Mouse (Mus musculus) effector memory CD4-positive, alpha-beta T cell, adult 7 months (primary cell): ENCODE results near the gene Mcpt4. TPM values are rescaled to one million over a fixed set of nuclear protein-coding genes. Genes with fewer than 3 reads are reported as not detected.

Experiments
- polyA plus RNA-seq: library from polyadenylated mRNA; unstranded; fragments of 100-300 nt; shearing (Covaris generic); gene quantifications from one replicate; pipeline ENCODE4 v1.2.1, GENCODE M21; 2017

The Mcpt4 gene
- polyA plus RNA-seq = not detected

DNA sequence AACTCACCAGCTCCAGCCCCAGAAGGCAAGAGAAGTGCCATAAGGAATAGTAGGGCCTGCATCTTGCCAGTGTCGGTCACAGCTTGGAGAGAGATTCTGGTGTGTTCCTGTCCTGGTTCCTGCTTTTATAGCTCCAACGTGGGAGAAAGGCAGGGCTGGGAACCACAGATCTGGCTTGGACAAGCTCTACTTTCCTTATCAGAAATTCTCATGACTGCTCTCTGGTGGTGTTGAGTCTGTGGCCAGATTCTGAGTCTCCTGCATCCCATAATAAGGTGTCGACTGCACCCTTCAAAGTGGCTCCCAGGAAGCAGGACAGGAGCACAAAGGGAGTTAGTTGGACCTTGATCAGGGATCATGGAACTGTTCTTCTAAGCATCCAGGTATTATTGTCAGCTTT lies at the start of gene Mcpt4:
Mcpt4 (minus strand) TSS at position 101 of the 400 bp plus-strand sequence.

DNA sequence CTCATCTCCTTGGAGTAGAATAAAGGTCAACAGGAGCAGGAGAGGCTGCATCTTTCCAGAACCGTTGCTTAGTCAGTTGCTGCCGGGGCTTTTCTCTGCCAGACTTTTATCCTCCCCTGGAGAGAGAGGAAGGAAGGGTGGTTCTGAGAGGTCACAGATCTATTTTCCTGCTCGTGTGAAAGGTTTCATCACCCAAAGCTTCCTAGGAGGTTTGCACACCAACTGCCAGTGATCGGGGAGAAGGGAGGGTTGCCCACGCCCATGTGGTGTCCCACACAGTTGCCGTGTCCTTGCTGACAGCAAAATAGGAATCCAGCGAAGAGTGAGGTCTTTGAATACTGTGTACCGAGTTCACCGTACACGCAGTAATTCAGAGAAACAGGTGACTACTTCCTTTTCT lies 40.3 kb upstream of the Mcpt4 start, which contains the start of gene Ctsg:
Ctsg (minus strand) TSS at position 189 of the 400 bp plus-strand sequence.

DNA sequence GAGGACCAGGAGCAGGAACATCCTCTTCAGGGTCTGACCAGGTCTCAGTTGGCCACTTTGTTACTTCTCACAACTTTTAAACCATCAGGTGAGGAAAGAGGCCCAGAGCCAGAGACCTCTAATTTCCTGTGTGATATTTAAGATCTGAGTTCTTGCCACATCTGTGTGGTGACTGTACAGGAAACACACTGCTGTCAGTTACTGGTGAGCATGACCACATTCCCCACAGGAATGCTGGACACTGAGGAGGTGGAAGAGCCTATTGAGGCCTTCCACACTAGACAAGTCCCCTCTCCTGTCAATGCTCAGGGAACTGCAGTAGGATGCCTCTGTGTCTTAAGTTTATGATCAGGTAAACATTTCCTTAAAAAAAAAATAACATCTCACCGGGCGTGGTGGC lies 23.1 kb upstream of the Mcpt4 start, which contains the start of gene Mcpt8:
Mcpt8 (minus strand) TSS at position 107 of the 400 bp plus-strand sequence.

DNA sequence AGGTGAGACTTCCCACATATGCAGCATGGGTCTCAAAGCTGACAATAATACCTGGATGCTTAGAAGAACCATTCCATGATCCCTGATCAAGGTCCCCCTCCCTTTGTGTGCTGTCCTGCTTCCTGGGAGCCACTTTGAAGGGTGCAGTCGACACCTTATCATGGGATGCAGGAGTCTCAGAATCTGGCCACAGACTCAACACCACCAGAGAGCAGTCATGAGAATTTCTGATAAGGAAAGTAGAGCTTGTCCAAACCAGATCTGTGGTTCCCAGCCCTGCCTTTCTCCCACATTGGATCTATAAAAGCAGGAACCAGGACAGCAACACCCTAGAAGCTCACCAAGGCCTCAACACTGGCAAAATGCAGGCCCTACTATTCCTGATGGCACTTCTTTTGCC lies 20.3 kb downstream of the Mcpt4 start, which contains the start of gene Mcpt2:
Mcpt2 (plus strand) TSS at position 250 of the 400 bp plus-strand sequence.

DNA sequence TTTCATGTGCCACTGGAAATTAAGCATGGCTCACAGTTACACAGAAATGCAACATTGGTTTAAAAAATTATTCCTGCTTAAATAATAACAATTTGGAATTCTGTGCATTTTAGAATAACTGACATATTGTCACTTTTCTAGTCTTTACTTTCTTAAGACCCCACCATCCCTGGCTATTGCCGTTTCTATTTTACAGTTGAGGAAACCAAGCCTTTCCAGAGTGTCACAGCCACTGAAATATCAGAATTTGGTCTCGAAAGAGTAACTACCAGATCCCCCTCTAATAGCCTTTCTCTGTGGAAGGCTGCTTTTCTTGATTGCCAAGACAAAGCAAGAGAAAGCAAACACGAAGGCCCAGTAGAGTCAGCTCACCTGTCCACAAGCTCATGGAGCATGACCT lies 31.7 kb downstream of the Mcpt4 start, which contains the start of gene Mcpt9:
Mcpt9 (minus strand) TSS at position 101 of the 400 bp plus-strand sequence.

GRCm38 (mm10) chr14:56017671-56018070 lies 44.4 kb downstream of the Mcpt4 start, which contains the start of gene Mcpt1:
Gene Mcpt1, plus strand, starts transcription at chr14:56017971.

Other genes starting within 250 kb of the Mcpt4 start
- gene Nfatc4, start 239.2 kb downstream of the Mcpt4 start, polyA plus RNA-seq = 0.37 TPM
- gene Nynrin, start 208.3 kb downstream of the Mcpt4 start, polyA plus RNA-seq = 0.21 TPM
- 0.18 TPM for gene Cbln3, start 177.9 kb downstream of the Mcpt4 start, polyA plus RNA-seq
- 104 TPM for gene Khnyn, start 177.4 kb downstream of the Mcpt4 start, polyA plus RNA-seq
- 35.6 TPM for gene Sdr39u1, start 162.0 kb downstream of the Mcpt4 start, polyA plus RNA-seq
- gene Cma1, start 117.6 kb downstream of the Mcpt4 start, polyA plus RNA-seq = not detected
- gene Cma2, start 111.3 kb downstream of the Mcpt4 start, polyA plus RNA-seq = not detected
- gene Mcpt1, start 44.3 kb downstream of the Mcpt4 start, polyA plus RNA-seq = not detected
- not detected for gene Mcpt9, start 31.8 kb downstream of the Mcpt4 start, polyA plus RNA-seq
- gene Mcpt2, start 20.3 kb downstream of the Mcpt4 start, polyA plus RNA-seq = not detected
- not detected for gene Mcpt8, start 23.0 kb upstream of the Mcpt4 start, polyA plus RNA-seq
- gene Ctsg, start 40.3 kb upstream of the Mcpt4 start, polyA plus RNA-seq = not detected
- gene Gzme, start 58.3 kb upstream of the Mcpt4 start, polyA plus RNA-seq = not detected
- gene Gzmd, start 70.3 kb upstream of the Mcpt4 start, polyA plus RNA-seq = not detected
- not detected for gene Gzmg, start 97.3 kb upstream of the Mcpt4 start, polyA plus RNA-seq
- not detected for gene Gzmn, start 112.3 kb upstream of the Mcpt4 start, polyA plus RNA-seq
- gene Gzmf, start 149.1 kb upstream of the Mcpt4 start, polyA plus RNA-seq = not detected
- 1.3 TPM for gene Gzmc, start 172.3 kb upstream of the Mcpt4 start, polyA plus RNA-seq
- gene Gzmb, start 199.9 kb upstream of the Mcpt4 start, polyA plus RNA-seq = 63.6 TPM